Mouse (Mus musculus) kidney, postnatal 14 days (tissue): Measurements from ENCODE around the gene Ipo8.
A peak's percentile ranks its signal among the peaks of the same experiment; 100 is the strongest.

Experiments
- DNase-seq: peaks from one replicate; pipeline ENCODE4 v3.0.0; 2022; ENCODE audit warnings: mixed read lengths

Ipo8 gene

GRCm38 (mm10) chr6:148751400-148751799, 79.9 kb downstream of the Ipo8 start:
- no peak for DNase-seq

GRCm38 (mm10) chr6:148750183-148750582, 81.1 kb downstream of the Ipo8 start:
- DNase-seq: no peak

- peak; percentile 2 for DNase-seq
Measured at GRCm38 (mm10) chr6:148740521-148741226, 90.6 kb downstream of the Ipo8 start.

- DNase-seq: no peak
Measured at GRCm38 (mm10) chr6:148736390-148736789, 94.9 kb downstream of the Ipo8 start.

GRCm38 (mm10) chr6:148734012-148734411, 97.3 kb downstream of the Ipo8 start:
- DNase-seq: no peak

- DNase-seq: no peak
Measured at GRCm38 (mm10) chr6:148732920-148733319, 98.3 kb downstream of the Ipo8 start.

- DNase-seq: no peak
Measured at GRCm38 (mm10) chr6:148728571-148728970, 102.7 kb downstream of the Ipo8 start.

- no peak for DNase-seq
Measured at GRCm38 (mm10) chr6:148727871-148728524, 103.3 kb downstream of the Ipo8 start.

GRCm38 (mm10) chr6:148724453-148724852, 106.8 kb downstream of the Ipo8 start:
- DNase-seq: no peak
